Mouse (Mus musculus) limb, embryonic 11.5 days (tissue): ENCODE results near the gene Tsr1. TPM values are rescaled to one million over a fixed set of nuclear protein-coding genes. Genes with fewer than 3 reads are reported as not detected.

ENCODE experiments used
- ATAC-seq: fragments of 200-750 bp; cut with Nextera tagmentation; 2 replicates; pipeline ENCODE4 v1.8.0; 2017; ENCODE audit warnings: low read depth; ENCODE audit not compliant: insufficient number of reproducible peaks, low FRiP score, low TSS enrichment
- DNase-seq: peaks from one replicate; pipeline ENCODE4 v3.0.0-alpha.2; 2015; ENCODE audit warnings: low spot score
- H3K27ac ChIP-seq: fragments of 300-500 bp; sonication (generic); replicated peaks from 2 replicates; pipeline ENCODE4 v1.5.1; 2014; ENCODE audit warnings: low read depth, mild to moderate bottlenecking, low read length
- H3K27me3 ChIP-seq: fragments of 300-500 bp; sonication (generic); 2 replicates; pipeline ENCODE4 v1.6.1; 2014; ENCODE audit warnings: mild to moderate bottlenecking, low read length, mixed read lengths; ENCODE audit not compliant: control insufficient read depth, insufficient read depth
- H3K36me3 ChIP-seq: fragments of 300-500 bp; sonication (generic); 2 replicates; pipeline ENCODE4 v1.6.1; 2014; ENCODE audit warnings: mild to moderate bottlenecking, low read length, moderate library complexity, mixed read lengths; ENCODE audit not compliant: control insufficient read depth, insufficient read depth
- H3K4me1 ChIP-seq: fragments of 300-500 bp; sonication (generic); 2 replicates; pipeline ENCODE4 v1.6.1; 2014; ENCODE audit warnings: low read length, mixed read lengths; ENCODE audit not compliant: control insufficient read depth, insufficient read depth
- H3K4me2 ChIP-seq: fragments of 300-500 bp; sonication (generic); 2 replicates; pipeline ENCODE4 v1.6.1; 2014; ENCODE audit warnings: low read depth, mild to moderate bottlenecking, moderate library complexity; ENCODE audit not compliant: severe bottlenecking
- H3K4me3 ChIP-seq: fragments of 300-500 bp; sonication (generic); 2 replicates; pipeline ENCODE4 v1.5.1; 2014; ENCODE audit warnings: low read depth, low read length
- H3K9ac ChIP-seq: fragments of 300-500 bp; sonication (generic); 2 replicates; pipeline ENCODE4 v1.6.1; 2014; ENCODE audit warnings: mild to moderate bottlenecking, low read length
- H3K9me3 ChIP-seq: fragments of 300-500 bp; sonication (generic); 2 replicates; pipeline ENCODE4 v1.6.1; 2016; ENCODE audit warnings: low read length; ENCODE audit not compliant: control insufficient read depth
- WGBS: fragments of 180-500 bp; shearing (Covaris S2); extraction: QIAGEN DNeasy Blood & Tissue Kit; methylation state at CpG from one replicate; pipeline ENCODE4 v1.1.7; 2014; 5-methylcytosine and 5-hydroxymethylcytosine counted together
- microRNA-seq: library from miRNA; unstranded; fragments of <30 nt; microRNA quantifications from one replicate; pipeline ENCODE4, GENCODE M21; 2016
- polyA plus RNA-seq: library from polyadenylated mRNA; unstranded; fragments of >200 nt; fragmentation: Nextera tagmentation; extraction: Ambion mirVana; gene quantifications from 2 replicates; pipeline ENCODE4 v1.2.1, GENCODE M21; 2014

Gene Tsr1
- polyA plus RNA-seq, 1 experiment from 2014 or later, result 52.9 TPM

GRCm38 (mm10) chr11:74927236-74927725 is 29.4 kb downstream of the Tsr1 start:
- ATAC-seq (no peak), DNase-seq (no peak)
- peaks cover 7% of the 10 kb centered on the region; the same call in 1 of the 2 replicates for H3K4me1 ChIP-seq
- no peaks in the 10 kb centered on the region for H3K9me3 ChIP-seq
- no peak overlapping the region for H3K4me3 ChIP-seq
- no peak overlapping the region for H3K9ac ChIP-seq
- H3K27me3 ChIP-seq, result no peaks in the 10 kb centered on the region
- H3K27ac ChIP-seq, result no peak overlapping the region
- peaks cover 4% of the 10 kb centered on the region; the same call in 1 of the 2 replicates for H3K36me3 ChIP-seq
- WGBS, result 99% methylated on average over 2 of the region's 2 CpGs
- H3K4me2 ChIP-seq, result no peak overlapping the region; the same call in 1 of the 2 replicates

GRCm38 (mm10) chr11:74929111-74929510 is 31.2 kb downstream of the Tsr1 start:
- no peaks in the 10 kb centered on the region for H3K27me3 ChIP-seq
- no peak overlapping the region for H3K9ac ChIP-seq
- peaks cover 7% of the 10 kb centered on the region; the same call in 1 of the 2 replicates for H3K36me3 ChIP-seq
- peaks cover 7% of the 10 kb centered on the region; the same call in 1 of the 2 replicates for H3K4me1 ChIP-seq
- 93% methylated on average over 4 of the region's 4 CpGs for WGBS
- no peak for DNase-seq
- no peaks in the 10 kb centered on the region for H3K9me3 ChIP-seq
- ATAC-seq, result no peak
- no peak overlapping the region for H3K4me3 ChIP-seq
- no peak overlapping the region for H3K27ac ChIP-seq
- no peak overlapping the region for H3K4me2 ChIP-seq

- no peak overlapping the region for H3K4me2 ChIP-seq
- no peak overlapping the region for H3K9ac ChIP-seq
- no peak for ATAC-seq
- no peaks in the 10 kb centered on the region for H3K9me3 ChIP-seq
- H3K4me1 ChIP-seq, result 0 out of 2 replicates have a peak, but pooled peaks cover 3% of the 10 kb centered on the region
- WGBS, result 93% methylated on average over 7 of the region's 7 CpGs
- DNase-seq, result no peak
- H3K27ac ChIP-seq, result no peak overlapping the region
- no peak overlapping the region for H3K4me3 ChIP-seq
- H3K27me3 ChIP-seq, result no peaks in the 10 kb centered on the region
- peaks cover 13% of the 10 kb centered on the region for H3K36me3 ChIP-seq
Observed at GRCm38 (mm10) chr11:74930391-74930790, 32.5 kb downstream of the Tsr1 start.

GRCm38 (mm10) chr11:74946348-74946747 is 48.5 kb downstream of the Tsr1 start:
- H3K27me3 ChIP-seq, result no peaks in the 10 kb centered on the region
- 82% methylated on average over 3 of the region's 3 CpGs for WGBS
- no peak overlapping the region for H3K4me3 ChIP-seq
- ATAC-seq (no peak), DNase-seq (no peak)
- no peaks in the 10 kb centered on the region for H3K4me1 ChIP-seq
- no peaks in the 10 kb centered on the region for H3K9me3 ChIP-seq
- no peak overlapping the region for H3K27ac ChIP-seq
- no peak overlapping the region for H3K4me2 ChIP-seq
- peaks cover 3% of the 10 kb centered on the region for H3K36me3 ChIP-seq
- H3K9ac ChIP-seq, result no peak overlapping the region

GRCm38 (mm10) chr11:74954901-74955300 is 57.0 kb downstream of the Tsr1 start:
- H3K4me3 ChIP-seq, result no peak overlapping the region
- H3K9ac ChIP-seq, result no peak overlapping the region
- no peaks in the 10 kb centered on the region for H3K4me1 ChIP-seq
- H3K27ac ChIP-seq, result no peak overlapping the region
- no peak for ATAC-seq
- no peaks in the 10 kb centered on the region; the same call in 1 of the 2 replicates for H3K36me3 ChIP-seq
- H3K4me2 ChIP-seq, result no peak overlapping the region
- H3K27me3 ChIP-seq, result no peaks in the 10 kb centered on the region
- DNase-seq, result no peak
- no peaks in the 10 kb centered on the region for H3K9me3 ChIP-seq

DNA sequence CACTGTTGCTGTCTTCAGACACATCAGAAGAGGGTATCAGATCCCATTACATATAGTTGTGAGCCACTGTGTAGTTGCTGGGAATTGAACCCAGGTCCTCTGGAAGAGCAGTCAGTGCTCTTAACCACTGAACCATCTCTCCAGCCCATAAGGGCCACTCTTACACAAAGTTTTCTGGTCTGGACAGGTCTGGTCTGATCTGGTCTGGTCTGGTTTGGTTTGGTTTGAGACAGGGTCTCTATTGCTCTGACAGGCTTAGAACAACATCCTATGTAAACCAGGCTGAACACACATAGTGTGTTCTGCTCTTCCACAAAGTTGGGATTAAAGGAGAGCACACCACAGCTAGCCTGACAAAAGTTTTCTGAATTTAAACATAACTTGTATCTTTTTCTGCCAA is 58.1 kb downstream of the Tsr1 start:
- Histone ChIP-seq H3K27ac (no peak overlapping the region), H3K4me1 (no peaks in the 10 kb centered on the region), H3K9me3 (no peaks in the 10 kb centered on the region), H3K9ac (no peak overlapping the region), H3K36me3 (no peaks in the 10 kb centered on the region; the same call in 1 of the 2 replicates), H3K27me3 (no peaks in the 10 kb centered on the region), H3K4me3 (no peak overlapping the region), H3K4me2 (no peak overlapping the region)
- ATAC-seq (no peak), DNase-seq (no peak)

DNA sequence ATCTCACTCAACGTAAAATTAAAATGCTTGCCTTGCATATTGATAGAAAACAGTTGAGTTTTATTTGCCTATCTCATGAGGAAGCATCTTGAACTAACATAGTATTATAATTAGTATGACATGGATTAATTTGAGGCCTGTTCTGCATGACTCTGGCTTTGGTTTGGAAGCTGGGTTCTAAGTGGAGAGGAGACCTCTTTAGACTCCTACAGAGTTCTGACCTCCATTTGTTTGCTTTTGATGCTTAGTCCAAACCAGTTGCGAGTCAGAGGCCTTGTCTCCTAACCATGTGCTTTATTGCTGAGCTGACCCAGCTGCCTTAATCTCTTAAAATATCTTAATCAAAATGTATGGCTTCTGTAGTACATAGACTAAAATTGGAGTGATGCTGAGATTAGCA is 59.7 kb downstream of the Tsr1 start:
- WGBS, result 97% methylated on average over 2 of the region's 2 CpGs
- H3K27ac ChIP-seq, result no peak overlapping the region
- no peaks in the 10 kb centered on the region for H3K36me3 ChIP-seq
- no peak for ATAC-seq
- H3K9me3 ChIP-seq, result no peaks in the 10 kb centered on the region
- no peak overlapping the region for H3K4me3 ChIP-seq
- H3K4me2 ChIP-seq, result no peak overlapping the region
- no peaks in the 10 kb centered on the region for H3K4me1 ChIP-seq
- DNase-seq, result no peak
- no peak overlapping the region for H3K9ac ChIP-seq
- H3K27me3 ChIP-seq, result no peaks in the 10 kb centered on the region

Small RNAs within 50 kb of the gene (microRNA-seq; reads per million reads assigned to microRNA genes)
- not detected for gene Mir6926

Other genes with a start within 250 kb of the Tsr1 start
- gene Cluh, start 248.6 kb upstream of the Tsr1 start, polyA plus RNA-seq, result 14.0 and 16.0 TPM in 2 replicates
- 77.5 and 83.3 TPM in 2 replicates for gene Pafah1b1, start 173.4 kb upstream of the Tsr1 start, polyA plus RNA-seq
- 51.6 and 54.7 TPM in 2 replicates for gene Mettl16, start 127.2 kb upstream of the Tsr1 start, polyA plus RNA-seq
- 5.1 and 5.5 TPM in 2 replicates for gene Mnt, start 67.2 kb upstream of the Tsr1 start, polyA plus RNA-seq
- gene Sgsm2, start 1.0 kb upstream of the Tsr1 start, polyA plus RNA-seq, result 3.0 and 3.4 TPM in 2 replicates
- 18.5 and 20.8 TPM in 2 replicates for gene Smg6, start 27.8 kb downstream of the Tsr1 start, polyA plus RNA-seq
- gene Srr, start 27.9 kb downstream of the Tsr1 start, polyA plus RNA-seq, result 23.0 and 24.5 TPM in 2 replicates